Mouse (Mus musculus) v-Abl transformed pro-B cells (cell line): Measurements from ENCODE around the gene Aoc1.

ENCODE experiments used
- in situ Hi-C, 2 experiments: fragments of 400-800 bp; cut with MboI; formaldehyde crosslinking; loops; one replicate each; pipeline ENCODE4 v1.15.1; 2025; ENCODE audit not compliant: unreplicated experiment in 2 of 2

Gene Aoc1

GRCm38 (mm10) chr6:48902511-48903406, 30.1 kb downstream of the Aoc1 start:
- in situ Hi-C loops, result no loop called here

DNA sequence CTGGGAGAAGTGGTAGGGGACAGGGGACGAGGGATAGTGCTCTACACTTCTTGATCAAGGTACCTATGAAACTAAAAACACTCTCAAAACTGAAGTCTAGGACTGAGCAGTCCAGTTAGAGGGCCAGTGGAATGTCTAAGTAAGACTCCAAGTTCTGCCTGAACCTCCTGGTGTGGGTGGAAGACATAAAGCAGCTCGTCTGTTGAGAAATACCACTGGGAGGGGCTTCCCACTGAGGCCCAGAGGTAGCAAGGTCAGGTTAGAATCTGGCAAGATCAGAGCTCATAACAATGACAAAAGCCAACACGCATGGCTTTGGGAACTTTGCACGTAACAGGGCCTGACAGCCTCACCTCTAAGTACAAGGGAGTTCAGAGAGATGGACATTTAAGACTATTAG, 30.7 kb downstream of the Aoc1 start:
- in situ Hi-C loops, result no loop called here

GRCm38 (mm10) chr6:48905606-48906005, 32.9 kb downstream of the Aoc1 start:
- in situ Hi-C loops, result no loop called here

DNA sequence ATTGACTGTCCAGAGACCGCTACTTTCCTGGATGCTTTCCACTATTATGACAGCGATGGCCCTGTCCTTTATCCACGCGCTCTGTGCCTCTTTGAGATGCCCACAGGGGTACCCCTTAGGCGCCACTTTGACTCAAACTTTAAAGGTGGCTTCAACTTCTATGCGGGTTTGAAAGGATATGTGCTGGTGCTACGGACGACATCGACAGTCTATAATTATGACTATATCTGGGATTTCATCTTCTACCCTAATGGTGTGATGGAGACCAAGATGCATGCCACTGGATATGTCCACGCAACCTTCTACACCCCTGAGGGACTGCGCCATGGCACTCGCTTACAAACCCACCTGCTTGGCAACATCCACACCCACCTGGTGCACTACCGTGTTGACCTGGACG, 33.7 kb downstream of the Aoc1 start:
- in situ Hi-C loops, result no loop called here

DNA sequence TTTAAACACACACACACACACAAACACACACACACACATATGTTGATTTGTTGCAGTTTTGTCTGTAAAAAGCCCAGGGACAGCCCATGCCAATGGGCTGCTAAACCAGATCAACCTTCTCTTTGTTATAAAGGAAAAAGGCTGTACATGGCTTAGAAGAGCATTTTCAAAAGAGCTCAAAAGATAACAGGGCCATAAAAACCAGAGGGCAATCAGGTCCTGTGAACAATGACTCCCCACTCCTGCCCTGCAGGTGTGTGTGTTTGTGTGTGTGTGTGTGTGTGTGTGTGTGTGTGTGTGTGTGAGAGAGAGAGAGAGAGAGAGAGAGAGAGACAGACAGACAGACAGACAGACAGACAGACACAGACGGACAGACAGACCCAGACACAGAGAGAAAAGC, 36.5 kb downstream of the Aoc1 start:
- in situ Hi-C loops, result no loop called here

GRCm38 (mm10) chr6:48912033-48912432, 39.3 kb downstream of the Aoc1 start:
- in situ Hi-C loops, result loop anchor here in 1 of 2 experiments (5.0 kb wide), 1 partner anchor 265 kb away; the partner anchor contains the start of gene Gimap8

GRCm38 (mm10) chr6:48913587-48913986, 40.9 kb downstream of the Aoc1 start:
- in situ Hi-C loops, result loop anchor here in 1 of 2 experiments (5.0 kb wide), 1 partner anchor 266 kb away; the partner anchor contains the start of gene Gimap8

DNA sequence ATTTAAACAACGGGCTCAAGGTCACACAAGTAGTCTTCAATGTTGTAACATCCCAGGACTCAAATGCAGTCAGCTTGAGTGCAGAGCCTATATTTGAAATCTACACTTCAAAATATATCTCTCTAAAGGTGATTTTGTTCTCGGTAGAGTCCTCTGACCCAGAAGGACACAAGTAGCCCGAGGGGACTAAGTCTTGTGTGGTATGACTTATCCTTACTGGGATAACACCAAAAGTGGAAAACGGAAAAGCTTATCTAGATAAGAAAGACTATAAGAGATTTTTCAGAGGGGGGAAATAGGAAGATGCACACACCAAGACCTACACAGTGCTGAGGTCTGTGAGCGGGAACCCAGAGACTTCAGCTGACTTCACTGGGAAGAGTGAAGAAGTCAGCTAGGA, 56.9 kb downstream of the Aoc1 start, which contains the start of gene 1600015I10Rik:
Gene 1600015I10Rik (plus strand): TSS at position 301 of the 400 bp plus-strand sequence.
- in situ Hi-C loops, result no loop called here

- in situ Hi-C loops, result no loop called here
Measured at GRCm38 (mm10) chr6:48949596-48949995, 76.9 kb downstream of the Aoc1 start.

- in situ Hi-C loops, result loop anchor here in 1 of 2 experiments (25.0 kb wide), 1 partner anchor 413 kb away; the partner anchor contains the start of gene Atp6v0e2
Measured at GRCm38 (mm10) chr6:48950676-48951075, 78.0 kb downstream of the Aoc1 start.

- in situ Hi-C loops, result loop anchor here in 1 of 2 experiments (25.0 kb wide), 1 partner anchor 414 kb away; the partner anchor contains the start of gene Atp6v0e2
Measured at GRCm38 (mm10) chr6:48951630-48952029, 78.9 kb downstream of the Aoc1 start.

- in situ Hi-C loops, result loop anchor here in 1 of 2 experiments (25.0 kb wide), 1 partner anchor 416 kb away; the partner anchor contains the start of gene Atp6v0e2
Measured at GRCm38 (mm10) chr6:48953220-48953619, 80.5 kb downstream of the Aoc1 start.

- in situ Hi-C loops, result loop anchor here in 1 of 2 experiments (25.0 kb wide), 1 partner anchor 417 kb away; the partner anchor contains the start of gene Atp6v0e2
Measured at GRCm38 (mm10) chr6:48954211-48954610, 81.5 kb downstream of the Aoc1 start.

GRCm38 (mm10) chr6:48954946-48955345, 82.2 kb downstream of the Aoc1 start:
- in situ Hi-C loops, result loop anchor here in 1 of 2 experiments (5.0 to 25.0 kb wide), 2 partner anchors 308 to 418 kb away; partner anchors contain the start of genes Atp6v0e2 and Gimap8

DNA sequence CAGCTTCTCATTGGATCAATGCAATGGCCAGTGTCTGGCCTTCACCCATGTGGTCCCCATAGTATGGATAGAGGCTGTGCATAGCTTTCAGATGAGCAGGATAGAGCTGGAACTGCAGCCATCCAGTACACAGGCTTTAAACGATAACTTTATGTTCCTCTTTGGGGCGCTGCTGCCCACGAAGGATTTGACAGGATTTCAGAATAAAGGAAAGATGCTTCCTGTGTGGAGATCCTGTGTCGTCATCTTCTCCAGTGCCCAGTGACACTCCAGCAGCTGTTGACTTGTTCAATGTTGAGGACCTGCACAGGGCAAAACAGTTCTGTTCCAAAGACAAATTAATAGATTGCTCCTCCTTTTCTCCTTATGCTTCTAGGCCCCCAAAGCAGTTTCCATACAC, 84.1 kb downstream of the Aoc1 start:
- in situ Hi-C loops, result loop anchor here in 1 of 2 experiments (5.0 to 25.0 kb wide), 2 partner anchors 309 to 419 kb away; partner anchors contain the start of genes Atp6v0e2 and Gimap8

DNA sequence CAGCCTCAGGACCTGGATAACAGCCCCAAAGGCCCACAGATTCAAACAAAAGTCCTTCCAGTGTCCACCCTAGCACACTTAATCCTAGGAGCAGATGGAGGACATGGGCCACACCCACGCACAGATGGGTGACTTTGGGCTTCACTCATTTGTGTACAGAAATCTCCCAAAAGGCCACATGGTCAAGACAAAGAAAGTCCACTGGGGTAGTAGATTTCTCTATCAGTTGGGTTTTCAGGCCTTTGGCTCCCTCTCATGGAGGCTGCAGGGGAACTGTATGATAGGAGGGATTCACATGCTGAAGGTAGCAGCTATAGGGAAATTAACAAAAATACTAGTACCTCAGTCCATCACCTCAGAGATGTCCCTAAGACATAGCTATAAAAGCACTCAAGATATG, 85.4 kb downstream of the Aoc1 start:
- in situ Hi-C loops, result loop anchor here in 1 of 2 experiments (5.0 to 25.0 kb wide), 2 partner anchors 311 to 421 kb away; partner anchors contain the start of genes Atp6v0e2 and Gimap8
